8 mouse cellular contexts compared by ENCODE assay signal in genomic region chr7:135485796-135486410, GRCm38 (mm10). TPM values are rescaled to one million over a fixed set of nuclear protein-coding genes. Genes with fewer than 3 reads are reported as not detected.
DNase-seq lines count a peak whose midpoint lies in the region; ATAC-seq and TF ChIP-seq lines count a peak whose summit lies in the region.

No protein-coding gene starts in this region.

- ATAC-seq in megakaryocyte progenitor cell, adult 5-6 weeks (replicated peaks; ENCODE audit: poor library complexity): no peak

- H3K36me3 ChIP-seq in midbrain, embryonic 10.5 days: no peaks in the 10 kb centered on the region

- 0 out of 2 replicates have a peak, but pooled peaks cover 8% of the 10 kb centered on the region for H3K4me1 ChIP-seq in embryonic fibroblast, embryonic 13.5 days (ENCODE audit: control insufficient read depth, insufficient read depth, low read length)
- peaks cover 32% of the 10 kb centered on the region for H3K4me1 ChIP-seq in midbrain, embryonic 10.5 days

- TF ChIP-seq CTCF in brain, embryonic 14.5 days (IDR thresholded peaks at IDR 0.05; ENCODE audit: borderline replicate concordance, extremely low read depth, insufficient read depth, insufficient read length): peak; percentile 61
- TF ChIP-seq CTCF in embryonic fibroblast, embryonic 13.5 days (IDR thresholded peaks at IDR 0.05; ENCODE audit: borderline replicate concordance, insufficient read depth, low read length): peak; percentile 68

- H3K27ac ChIP-seq in embryonic fibroblast, embryonic 13.5 days (ENCODE audit: insufficient read depth, low read length): no peak overlapping the region
- no peak overlapping the region; the same call in 1 of the 2 replicates for H3K27ac ChIP-seq in midbrain, embryonic 10.5 days (replicated peaks)

- no peak for TF ChIP-seq POLR2A in brain, embryonic 14.5 days (IDR thresholded peaks at IDR 0.05; ENCODE audit: borderline replicate concordance, extremely low read depth, insufficient read depth, insufficient read length, poor library complexity, severe bottlenecking)
- TF ChIP-seq POLR2A in embryonic fibroblast, embryonic 13.5 days (IDR thresholded peaks at IDR 0.05; ENCODE audit: low read depth, low read length): no peak

- no peaks in the 10 kb centered on the region for H3K9me3 ChIP-seq in midbrain, embryonic 10.5 days (replicated peaks)

- 9% methylated on average over 12 of the region's 12 CpGs for WGBS in midbrain, embryonic 10.5 days

- H3K4me3 ChIP-seq in embryonic fibroblast, embryonic 13.5 days (ENCODE audit: insufficient read depth, low read length): no peak overlapping the region
- no peak overlapping the region for H3K4me3 ChIP-seq in midbrain, embryonic 10.5 days

- H3K27me3 ChIP-seq in midbrain, embryonic 10.5 days (ENCODE audit: low read depth, poor library complexity, severe bottlenecking): peaks cover 72% of the 10 kb centered on the region

- DNase-seq in left cerebral cortex, adult 18-20 months (ENCODE audit: low spot score in 2 of 2): peak; percentile 56 to 60
- no peak for DNase-seq in left cerebral cortex, adult 11 months (ENCODE audit: low spot score)
- peak; percentile 91 for DNase-seq in brain, embryonic 14.5 days (ENCODE audit: low read depth)
- DNase-seq in layer of hippocampus, adult 18-20 months (ENCODE audit: low spot score in 2 of 2): peak; percentile 64 to 84
- peak; percentile 62 for DNase-seq in midbrain, embryonic 10.5 days (ENCODE audit: low spot score)
- no peak for DNase-seq in natural killer cell, adult 2 months (ENCODE audit: low spot score in 2 of 2)

RNA-seq across cellular contexts. Expression of gene Clrn3, which starts 42.6 kb away (rescaled TPM):
- total RNA-seq in left cerebral cortex, adult 18-20 months (2021): not detected
- not detected in 2 replicates for polyA plus RNA-seq in brain, embryonic 14.5 days (2012; rRNA removed)
- not detected in 2 replicates for polyA plus RNA-seq in embryonic fibroblast, embryonic 13.5 days (2011; ENCODE audit: insufficient read length, low read depth, missing spikeins)
- total RNA-seq in layer of hippocampus, adult 18-20 months (2021): not detected
- not detected in 2 replicates for polyA plus RNA-seq in midbrain, embryonic 10.5 days (2016; fragmentation: Nextera tagmentation; extraction: Ambion mirVana)
- 0.07 TPM in 1 of 2 replicates, not detected in the other for total RNA-seq in megakaryocyte progenitor cell, adult 5-6 weeks (2015)
- not detected in 2 replicates for total RNA-seq in megakaryocyte progenitor cell, adult 5-6 weeks (2017)

RNA-seq across cellular contexts. Expression of gene Ptpre, which starts 51.4 kb away (rescaled TPM):
- total RNA-seq in left cerebral cortex, adult 18-20 months (2021): 10 to 100 TPM; 23.7 to 25.4 TPM
- 3.3 and 6.7 TPM in 2 replicates for polyA plus RNA-seq in brain, embryonic 14.5 days (2012; rRNA removed)
- 3.2 and 4.4 TPM in 2 replicates for polyA plus RNA-seq in embryonic fibroblast, embryonic 13.5 days (2011; ENCODE audit: insufficient read length, low read depth, missing spikeins)
- 10 to 100 TPM; 47.1 to 49.3 TPM for total RNA-seq in layer of hippocampus, adult 18-20 months (2021)
- polyA plus RNA-seq in midbrain, embryonic 10.5 days (2016; fragmentation: Nextera tagmentation; extraction: Ambion mirVana): 0.56 and 0.68 TPM in 2 replicates
- total RNA-seq in megakaryocyte progenitor cell, adult 5-6 weeks (2015): 61.4 and 74.2 TPM in 2 replicates
- 49.6 and 59.1 TPM in 2 replicates for total RNA-seq in megakaryocyte progenitor cell, adult 5-6 weeks (2017)

Comparison
In these comparisons a context has a peak if more than half of its experiments do, and no peak if none do; other contexts are left out.
1. DNase-seq: peak in left cerebral cortex, adult 18-20 months (2 of 2), brain, embryonic 14.5 days (single experiment), layer of hippocampus, adult 18-20 months (2 of 2) and midbrain, embryonic 10.5 days (single experiment); none in left cerebral cortex, adult 11 months (single experiment) and natural killer cell, adult 2 months (0 of 2).